Mouse (Mus musculus): ENCODE measurements around the gene Fam19a2. TPM values are rescaled to one million over a fixed set of nuclear protein-coding genes. Genes with fewer than 3 reads are reported as not detected.

Gene Fam19a2
- polyA plus RNA-seq, 1 experiment, result 0.01 TPM

- TF ChIP-seq TCF12 (IDR thresholded peaks at IDR 0.05; ENCODE audit: insufficient read depth, poor library complexity, severe bottlenecking) (no peak), CEBPB (IDR thresholded peaks at IDR 0.05; ENCODE audit: insufficient read depth, poor library complexity, severe bottlenecking) (no peak)
- Histone ChIP-seq H3K4me2 (ENCODE audit: low read depth) (no peak overlapping the region), H3K79me2 (ENCODE audit: control insufficient read depth, insufficient read depth) (no peaks in the 10 kb centered on the region), H3ac (ENCODE audit: control insufficient read depth, insufficient read length) (no peak overlapping the region), H3K36me3 (ENCODE audit: control insufficient read depth, insufficient read depth) (no peaks in the 10 kb centered on the region), H3K4me3 (no peak overlapping the region), H3K27me3 (ENCODE audit: control insufficient read depth, insufficient read depth, insufficient read length) (no peaks in the 10 kb centered on the region)
Measured at GRCm38 (mm10) chr10:123416024-123416423, 152.2 kb downstream of the Fam19a2 start.

- Histone ChIP-seq H3K4me3 (no peak overlapping the region), H3K36me3 (ENCODE audit: control insufficient read depth, insufficient read depth) (no peaks in the 10 kb centered on the region), H3K79me2 (ENCODE audit: control insufficient read depth, insufficient read depth) (no peaks in the 10 kb centered on the region), H3ac (ENCODE audit: control insufficient read depth, insufficient read length) (no peak overlapping the region), H3K27me3 (ENCODE audit: control insufficient read depth, insufficient read depth, insufficient read length) (no peaks in the 10 kb centered on the region), H3K4me2 (ENCODE audit: low read depth) (no peak overlapping the region)
- TF ChIP-seq MYOG (IDR thresholded peaks at IDR 0.05; ENCODE audit: control insufficient read depth in 1 of 3, insufficient read depth in 1 of 3, insufficient read length in 2 of 3, low read depth in 2 of 3) (no peak), CEBPB (IDR thresholded peaks at IDR 0.05; ENCODE audit: insufficient read depth, poor library complexity, severe bottlenecking) (no peak), POLR2AphosphoS2 (IDR thresholded peaks at IDR 0.05; ENCODE audit: insufficient read length, low read depth) (no peak), TCF3 (IDR thresholded peaks at IDR 0.05; ENCODE audit: insufficient read length, low read depth) (no peak), SRF (IDR thresholded peaks at IDR 0.05; ENCODE audit: control insufficient read depth, insufficient read length, low read depth) (no peak)
Measured at GRCm38 (mm10) chr10:123418616-123419173, 154.9 kb downstream of the Fam19a2 start.

DNA sequence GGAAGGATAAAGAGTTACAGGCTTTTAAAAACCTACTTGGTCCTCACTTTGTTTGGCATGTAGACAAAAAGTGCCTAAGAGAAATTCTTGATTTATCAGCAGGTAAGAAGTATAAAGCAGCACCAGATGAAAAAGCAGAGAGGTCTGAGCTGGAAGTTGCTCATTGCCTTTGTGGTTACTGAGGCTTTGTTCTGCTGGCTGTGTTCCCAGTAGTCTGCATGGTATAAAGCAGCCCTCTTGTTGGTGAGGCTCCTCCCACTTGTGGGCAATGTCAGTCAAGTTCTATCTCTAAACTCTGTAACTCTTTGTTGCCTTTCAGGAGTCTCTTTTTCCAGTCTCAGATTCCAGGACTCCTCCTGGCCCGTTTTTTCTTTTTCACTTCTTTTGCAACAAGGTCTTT is 156.5 kb downstream of the Fam19a2 start:
- TF ChIP-seq MAX (IDR thresholded peaks at IDR 0.05; ENCODE audit: low read depth) (no peak), POLR2A (IDR thresholded peaks at IDR 0.05; ENCODE audit: insufficient read length, low read depth) (no peak), MYOD1 (IDR thresholded peaks at IDR 0.05; ENCODE audit: control insufficient read depth in 1 of 3, insufficient read length in 2 of 3, low read depth in 2 of 3) (no peak), SRF (IDR thresholded peaks at IDR 0.05; ENCODE audit: control insufficient read depth, insufficient read length, low read depth) (no peak), REST (IDR thresholded peaks at IDR 0.05; ENCODE audit: insufficient read depth, insufficient read length) (no peak), MYOG (IDR thresholded peaks at IDR 0.05; ENCODE audit: control insufficient read depth in 1 of 3, insufficient read depth in 1 of 3, insufficient read length in 2 of 3, low read depth in 2 of 3) (no peak), CEBPB (IDR thresholded peaks at IDR 0.05; ENCODE audit: insufficient read depth, poor library complexity, severe bottlenecking) (no peak), TCF3 (IDR thresholded peaks at IDR 0.05; ENCODE audit: insufficient read length, low read depth) (no peak), E2F4 (IDR thresholded peaks at IDR 0.05; ENCODE audit: insufficient read depth) (no peak), TCF12 (IDR thresholded peaks at IDR 0.05; ENCODE audit: insufficient read depth, poor library complexity, severe bottlenecking) (no peak), POLR2AphosphoS2 (IDR thresholded peaks at IDR 0.05; ENCODE audit: insufficient read length, low read depth) (no peak), USF1 (IDR thresholded peaks at IDR 0.05; ENCODE audit: low read depth) (no peak)
- Histone ChIP-seq H3K4me3 (no peak overlapping the region), H3K36me3 (ENCODE audit: control insufficient read depth, insufficient read depth) (no peaks in the 10 kb centered on the region), H3ac (ENCODE audit: control insufficient read depth, insufficient read length) (no peak overlapping the region), H3K79me2 (ENCODE audit: control insufficient read depth, insufficient read depth) (no peaks in the 10 kb centered on the region), H3K4me2 (ENCODE audit: low read depth) (no peak overlapping the region), H3K27me3 (ENCODE audit: control insufficient read depth, insufficient read depth, insufficient read length) (no peaks in the 10 kb centered on the region)

- Histone ChIP-seq H3ac (ENCODE audit: control insufficient read depth, insufficient read length) (no peak overlapping the region), H3K79me2 (ENCODE audit: control insufficient read depth, insufficient read depth) (no peaks in the 10 kb centered on the region), H3K4me3 (no peak overlapping the region), H3K36me3 (ENCODE audit: control insufficient read depth, insufficient read depth) (no peaks in the 10 kb centered on the region), H3K4me2 (ENCODE audit: low read depth) (no peak overlapping the region), H3K27me3 (ENCODE audit: control insufficient read depth, insufficient read depth, insufficient read length) (no peaks in the 10 kb centered on the region)
- TF ChIP-seq POLR2A (IDR thresholded peaks at IDR 0.05; ENCODE audit: insufficient read length, low read depth) (no peak), USF1 (IDR thresholded peaks at IDR 0.05; ENCODE audit: low read depth) (no peak), SRF (IDR thresholded peaks at IDR 0.05; ENCODE audit: control insufficient read depth, insufficient read length, low read depth) (no peak), MYOD1 (IDR thresholded peaks at IDR 0.05; ENCODE audit: control insufficient read depth in 1 of 3, insufficient read length in 2 of 3, low read depth in 2 of 3) (no peak), MAX (IDR thresholded peaks at IDR 0.05; ENCODE audit: low read depth) (no peak), POLR2AphosphoS2 (IDR thresholded peaks at IDR 0.05; ENCODE audit: insufficient read length, low read depth) (no peak), TCF12 (IDR thresholded peaks at IDR 0.05; ENCODE audit: insufficient read depth, poor library complexity, severe bottlenecking) (no peak), E2F4 (IDR thresholded peaks at IDR 0.05; ENCODE audit: insufficient read depth) (no peak), REST (IDR thresholded peaks at IDR 0.05; ENCODE audit: insufficient read depth, insufficient read length) (no peak), TCF3 (IDR thresholded peaks at IDR 0.05; ENCODE audit: insufficient read length, low read depth) (no peak), CEBPB (IDR thresholded peaks at IDR 0.05; ENCODE audit: insufficient read depth, poor library complexity, severe bottlenecking) (no peak), MYOG (IDR thresholded peaks at IDR 0.05; ENCODE audit: control insufficient read depth in 1 of 3, insufficient read depth in 1 of 3, insufficient read length in 2 of 3, low read depth in 2 of 3) (no peak)
Measured at GRCm38 (mm10) chr10:123424482-123424881, 160.7 kb downstream of the Fam19a2 start.

DNA sequence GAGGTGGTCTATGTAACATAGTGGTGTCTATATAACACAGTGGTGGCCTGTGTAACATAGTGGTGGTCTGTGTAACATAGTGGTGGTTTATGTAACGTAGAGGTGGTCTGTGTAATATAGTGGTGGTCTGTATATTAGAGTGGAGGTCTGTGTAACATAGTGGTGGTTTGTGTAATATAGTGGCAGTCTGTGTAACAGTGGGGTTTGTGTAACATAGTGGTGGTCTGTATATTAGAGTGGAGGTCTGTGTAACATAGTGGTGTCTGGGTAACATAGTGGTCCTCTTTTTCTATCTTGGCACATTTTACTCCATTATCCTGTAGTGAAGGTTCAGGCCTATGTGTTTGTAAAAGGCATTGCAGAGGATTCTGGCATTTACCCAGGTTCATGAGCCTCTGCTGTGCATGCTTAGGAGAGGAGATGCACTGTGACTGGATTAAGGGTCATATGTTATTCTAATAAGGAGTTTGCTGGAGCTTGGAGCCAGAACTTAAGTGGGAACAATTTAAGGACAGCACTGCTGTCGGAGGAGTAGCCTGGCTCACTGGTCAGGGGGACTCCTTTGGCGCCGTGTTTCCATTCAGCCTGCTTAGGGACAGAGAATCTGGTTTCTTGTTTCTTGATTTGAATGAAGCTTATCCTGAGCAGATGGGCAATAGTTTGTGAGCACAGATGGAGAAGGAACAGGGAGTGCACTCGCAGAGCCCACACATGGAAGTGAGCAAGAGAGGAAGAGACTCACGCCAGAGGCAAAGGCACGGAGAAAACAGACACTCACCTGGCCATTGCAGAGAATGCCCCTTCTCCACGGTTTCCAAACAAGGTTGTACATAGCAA is 162.9 kb downstream of the Fam19a2 start:
- TF ChIP-seq TCF3 (IDR thresholded peaks at IDR 0.05; ENCODE audit: insufficient read length, low read depth) (no peak), E2F4 (IDR thresholded peaks at IDR 0.05; ENCODE audit: insufficient read depth) (no peak), SRF (IDR thresholded peaks at IDR 0.05; ENCODE audit: control insufficient read depth, insufficient read length, low read depth) (no peak), MYOD1 (IDR thresholded peaks at IDR 0.05; ENCODE audit: control insufficient read depth in 1 of 3, insufficient read length in 2 of 3, low read depth in 2 of 3) (no peak), CEBPB (IDR thresholded peaks at IDR 0.05; ENCODE audit: insufficient read depth, poor library complexity, severe bottlenecking) (no peak), USF1 (IDR thresholded peaks at IDR 0.05; ENCODE audit: low read depth) (no peak), TCF12 (IDR thresholded peaks at IDR 0.05; ENCODE audit: insufficient read depth, poor library complexity, severe bottlenecking) (no peak), POLR2A (IDR thresholded peaks at IDR 0.05; ENCODE audit: insufficient read length, low read depth) (no peak)
- no peak overlapping the region for H3ac ChIP-seq (ENCODE audit: control insufficient read depth, insufficient read length)
- no peak overlapping the region for H3K4me3 ChIP-seq
- H3K27me3 ChIP-seq (ENCODE audit: control insufficient read depth, insufficient read depth, insufficient read length), result no peaks in the 10 kb centered on the region
- no peaks in the 10 kb centered on the region for H3K79me2 ChIP-seq (ENCODE audit: control insufficient read depth, insufficient read depth)
- no peak overlapping the region for H3K4me2 ChIP-seq (ENCODE audit: low read depth)
- no peaks in the 10 kb centered on the region for H3K36me3 ChIP-seq (ENCODE audit: control insufficient read depth, insufficient read depth)

Measured in myocyte (in vitro differentiated cells).